Mouse (Mus musculus): ENCODE measurements around the gene Tmem246. TPM values are rescaled to one million over a fixed set of nuclear protein-coding genes. Genes with fewer than 3 reads are reported as not detected.
"Not testable (repeated sequence)": the region's sequence is repeated elsewhere in the genome, so short reads cannot be mapped to it uniquely, and the experiment has no call there.

The Tmem246 gene
- polyA plus RNA-seq (2016; fragmentation: Nextera tagmentation; extraction: Ambion mirVana), result 35.8 and 49.8 TPM in 2 replicates

DNA sequence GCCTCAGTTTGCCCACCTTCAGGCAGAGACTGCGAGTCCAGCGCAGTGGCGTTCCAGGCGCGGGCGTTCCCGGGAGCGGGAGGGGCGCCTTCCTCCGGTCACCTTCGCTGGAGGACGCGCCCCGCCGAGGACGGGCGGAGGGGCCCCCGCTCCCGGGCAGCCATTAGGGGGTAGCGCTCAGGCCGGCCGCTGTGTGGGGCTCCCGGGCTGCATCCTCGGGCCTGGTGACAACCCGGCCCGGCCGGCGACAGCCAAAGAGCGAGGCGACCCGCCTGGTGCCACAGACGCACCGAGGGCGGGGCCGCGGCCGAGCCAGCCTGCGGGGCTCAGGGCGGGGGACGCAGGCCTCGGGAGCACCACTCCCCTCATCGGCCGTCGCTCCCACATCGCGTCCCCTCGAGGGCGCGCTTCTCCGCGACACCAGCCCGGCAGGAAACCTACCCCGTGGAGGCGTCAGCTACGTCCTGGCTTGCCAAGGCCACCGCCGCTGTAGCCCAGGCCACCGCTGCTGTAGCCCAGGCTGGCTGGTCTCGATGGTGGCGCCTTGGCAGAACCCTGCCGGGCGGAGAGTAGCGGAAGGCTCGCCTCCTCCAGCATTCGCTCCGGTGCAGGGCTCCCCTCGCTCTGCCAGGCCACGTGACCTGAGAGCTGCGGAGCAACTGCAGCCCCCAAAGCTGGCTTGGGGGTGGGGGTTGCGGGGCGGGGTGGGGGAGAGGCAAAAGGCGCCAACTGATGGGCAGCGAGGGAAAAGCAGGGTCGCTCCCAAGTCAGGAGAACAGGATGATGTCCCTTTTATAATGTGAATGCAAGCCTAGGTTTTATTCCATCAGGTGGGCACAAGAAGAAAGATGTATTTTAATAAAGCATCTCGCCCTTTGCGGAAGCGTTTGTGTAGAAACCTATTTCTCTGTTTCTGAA is at the start of gene Tmem246:
Tmem246 (minus strand) TSS at position 694 of the 918 bp plus-strand sequence.
- H3K9me3 ChIP-seq, result no peaks in the 10 kb centered on the region
- peak within 1 kb of the TSS; percentile 95 for H3K27ac ChIP-seq
- peak within 1 kb of the TSS; percentile 88 for H3K4me3 ChIP-seq
- peak; percentile 88 for DNase-seq (ENCODE audit: low spot score)
- WGBS, result under 1% methylated on average over 71 of the region's 77 CpGs
- no peaks in the 10 kb centered on the region for H3K36me3 ChIP-seq
- H3K27me3 ChIP-seq (ENCODE audit: insufficient read depth, poor library complexity, severe bottlenecking), result no peaks in the 10 kb centered on the region; the same call in 1 of the 2 replicates
- H3K4me1 ChIP-seq, result 0 out of 2 replicates have a peak, but pooled peaks cover 7% of the 10 kb centered on the region

DNA sequence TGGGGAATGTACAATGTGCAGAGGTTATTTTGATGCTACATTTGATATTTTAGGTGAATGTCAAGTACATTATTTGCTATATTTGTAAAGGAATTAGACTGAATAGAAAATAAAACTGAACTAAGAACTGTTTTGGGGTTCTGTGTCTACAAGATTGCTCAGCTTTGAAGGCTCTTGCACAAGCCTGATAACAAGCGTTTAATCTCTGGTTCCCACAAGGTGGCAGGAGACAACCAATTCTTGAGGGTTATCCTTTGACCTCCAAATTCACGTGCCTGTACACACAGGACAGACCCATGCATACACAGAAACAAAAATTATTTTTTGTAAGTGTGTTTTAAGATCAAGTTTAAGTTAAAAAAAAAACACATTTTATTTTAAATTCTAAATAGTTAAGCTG is 42.2 kb upstream of the Tmem246 start:
- no peak for DNase-seq (ENCODE audit: low spot score)
- WGBS, result 54% methylated on average over 2 of the region's 2 CpGs
- no peaks in the 10 kb centered on the region for H3K27me3 ChIP-seq (ENCODE audit: insufficient read depth, poor library complexity, severe bottlenecking)
- H3K4me3 ChIP-seq, result no peak overlapping the region
- H3K9me3 ChIP-seq, result no peaks in the 10 kb centered on the region
- no peaks in the 10 kb centered on the region for H3K4me1 ChIP-seq
- peaks cover 86% of the 10 kb centered on the region for H3K36me3 ChIP-seq
- no peak overlapping the region for H3K27ac ChIP-seq

DNA sequence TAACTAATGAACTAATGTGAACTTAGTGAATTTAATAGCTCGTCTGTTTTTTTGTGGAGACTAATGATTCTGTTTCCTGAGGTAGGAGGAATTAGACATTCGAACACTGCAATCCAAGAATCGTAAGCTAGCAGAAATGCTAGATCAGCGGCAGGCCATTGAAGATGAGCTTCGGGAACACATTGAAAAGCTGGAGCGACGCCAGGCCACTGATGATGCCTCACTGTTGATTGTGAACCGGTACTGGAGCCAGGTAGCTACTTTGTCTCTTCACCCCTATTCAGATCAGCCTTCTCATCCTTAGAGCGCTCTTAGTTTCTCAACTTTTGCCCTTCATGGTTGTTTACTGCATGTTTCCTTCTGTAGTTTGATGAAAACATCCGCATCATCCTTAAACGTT is 40.1 kb upstream of the Tmem246 start:
- Histone ChIP-seq H3K9me3 (no peaks in the 10 kb centered on the region), H3K27me3 (ENCODE audit: insufficient read depth, poor library complexity, severe bottlenecking) (no peaks in the 10 kb centered on the region), H3K36me3 (peaks cover 81% of the 10 kb centered on the region), H3K4me3 (no peak overlapping the region), H3K4me1 (no peaks in the 10 kb centered on the region), H3K27ac (no peak overlapping the region)
- 93% methylated on average over 11 of the region's 11 CpGs for WGBS
- no peak for DNase-seq (ENCODE audit: low spot score)

DNA sequence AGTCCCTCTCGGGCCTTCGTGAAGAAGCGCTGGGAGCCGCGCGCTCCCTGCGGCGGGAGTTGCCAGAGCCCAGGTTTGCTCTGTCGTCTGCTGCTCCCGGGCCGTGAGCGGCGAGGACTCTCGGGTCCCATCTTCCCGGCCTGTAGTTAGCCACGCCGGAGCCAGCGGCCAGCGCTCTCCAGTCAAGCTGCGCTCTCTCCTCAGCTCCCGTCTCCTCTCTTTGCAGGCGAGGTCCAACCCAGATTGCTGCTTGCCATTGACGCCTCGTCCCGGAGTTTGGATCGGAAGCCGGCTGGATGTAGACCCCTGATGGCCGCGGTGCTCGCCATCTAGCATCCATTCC is 34.4 kb upstream of the Tmem246 start:
- Histone ChIP-seq H3K9me3 (no peaks in the 10 kb centered on the region), H3K36me3 (peaks cover 34% of the 10 kb centered on the region; the same call in 1 of the 2 replicates), H3K4me1 (no peaks in the 10 kb centered on the region), H3K4me3 (peak overlapping the region; percentile 92), H3K27ac (peak overlapping the region; percentile 91), H3K27me3 (ENCODE audit: insufficient read depth, poor library complexity, severe bottlenecking) (no peaks in the 10 kb centered on the region)
- under 1% methylated on average over 30 of the region's 30 CpGs for WGBS
- no peak for DNase-seq (ENCODE audit: low spot score)

DNA sequence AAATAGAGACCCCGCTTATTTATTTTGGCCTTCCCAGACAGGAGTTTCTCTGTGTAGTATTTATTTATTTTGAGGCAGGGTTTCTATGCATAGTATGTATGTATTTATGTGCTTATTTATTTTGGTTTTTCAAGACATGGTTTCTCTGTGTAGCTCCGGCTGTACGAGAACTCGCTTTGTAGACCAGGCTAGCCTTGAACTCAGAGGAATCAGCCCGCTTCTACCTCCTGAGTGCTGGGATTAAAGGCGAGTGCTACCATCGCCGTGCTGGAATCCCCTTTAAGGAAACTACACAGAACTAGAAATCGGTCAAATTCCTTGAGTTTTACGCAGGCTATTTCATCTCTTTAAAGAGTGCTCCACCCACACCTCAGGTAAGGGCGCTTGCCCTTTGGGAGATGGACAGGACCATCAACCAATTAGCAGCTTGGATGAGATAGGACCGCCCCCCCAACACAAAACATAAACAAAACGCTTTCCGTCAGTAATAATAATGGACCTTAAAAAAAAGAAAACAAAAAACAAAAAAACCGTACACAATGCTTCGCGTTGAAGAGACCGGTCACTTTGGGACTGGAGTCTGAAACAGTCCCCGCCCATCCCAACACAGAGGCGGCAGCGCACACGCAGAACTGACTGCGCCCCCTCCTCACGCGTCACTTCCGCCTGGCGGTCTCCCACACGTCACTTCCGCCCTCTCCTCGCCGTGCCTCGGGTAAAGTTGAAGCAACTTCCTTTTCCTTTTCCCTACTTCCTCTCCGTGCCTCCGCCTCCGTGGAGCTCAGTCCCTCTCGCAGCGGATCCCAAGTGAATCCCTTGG is 33.9 kb upstream of the Tmem246 start, which contains the start of gene Rnf20:
Rnf20 (plus strand) TSS at position 688 of the 820 bp plus-strand sequence.
- H3K4me3 ChIP-seq, result peak within 1 kb of the TSS; percentile 92
- 4% methylated on average over 37 of the region's 37 CpGs for WGBS
- H3K36me3 ChIP-seq, result peaks cover 29% of the 10 kb centered on the region; the same call in 1 of the 2 replicates
- peak; percentile 97 for DNase-seq (ENCODE audit: low spot score)
- H3K9me3 ChIP-seq, result no peaks in the 10 kb centered on the region
- H3K4me1 ChIP-seq, result peaks cover 2% of the 10 kb centered on the region; the same call in 1 of the 2 replicates
- peak within 1 kb of the TSS; percentile 91 for H3K27ac ChIP-seq
- no peaks in the 10 kb centered on the region for H3K27me3 ChIP-seq (ENCODE audit: insufficient read depth, poor library complexity, severe bottlenecking)

DNA sequence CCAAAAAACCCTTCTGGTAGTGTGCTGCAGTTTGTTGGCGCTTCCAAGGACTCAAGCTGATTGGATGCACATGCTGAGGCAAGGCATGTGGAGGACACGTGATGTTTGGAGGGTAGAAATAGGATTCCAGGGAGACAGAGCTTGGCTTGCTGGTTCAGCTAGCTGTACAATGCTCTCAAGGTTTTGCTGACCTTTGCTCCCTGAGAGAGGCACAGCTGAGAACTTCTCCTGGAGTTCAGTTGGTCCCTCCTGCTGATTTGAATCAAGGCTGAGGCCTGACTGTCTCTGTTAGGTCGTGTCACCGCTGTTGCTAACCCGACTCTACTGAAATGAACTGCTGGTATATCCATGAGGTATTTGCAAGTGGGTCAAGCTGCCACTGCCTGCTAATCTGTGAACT is 31.3 kb upstream of the Tmem246 start:
- no peak for DNase-seq (ENCODE audit: low spot score)
- Histone ChIP-seq H3K27me3 (ENCODE audit: insufficient read depth, poor library complexity, severe bottlenecking) (no peaks in the 10 kb centered on the region), H3K27ac (no peak overlapping the region), H3K36me3 (peaks cover 5% of the 10 kb centered on the region; the same call in 1 of the 2 replicates), H3K4me3 (no peak overlapping the region), H3K9me3 (no peaks in the 10 kb centered on the region), H3K4me1 (peaks cover 4% of the 10 kb centered on the region; the same call in 1 of the 2 replicates)
- WGBS, result 79% methylated on average over 5 of the region's 5 CpGs

DNA sequence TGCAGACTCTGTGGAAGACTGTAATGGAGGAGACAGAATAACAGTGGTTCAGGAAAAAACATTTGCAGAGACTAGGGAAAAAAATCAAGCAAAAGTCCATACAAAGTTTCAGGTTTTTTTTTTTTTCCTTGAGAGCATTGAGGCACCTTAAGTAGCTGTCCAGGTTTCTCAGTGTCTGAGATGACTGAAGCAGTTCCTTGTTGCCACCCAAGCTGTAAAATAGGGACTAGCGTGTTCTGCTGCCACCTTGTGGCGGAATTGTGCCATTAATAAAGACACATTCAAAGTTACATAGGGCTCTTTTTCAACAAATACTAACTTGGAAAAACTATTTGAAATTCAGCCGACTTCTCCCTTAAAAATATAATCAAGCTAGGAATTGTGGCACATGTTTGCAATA is 29.3 kb upstream of the Tmem246 start:
- no peak overlapping the region for H3K27ac ChIP-seq
- no peak overlapping the region for H3K4me3 ChIP-seq
- 4% methylated on average over 3 of the region's 3 CpGs for WGBS
- H3K36me3 ChIP-seq, result no peaks in the 10 kb centered on the region
- H3K9me3 ChIP-seq, result no peaks in the 10 kb centered on the region
- H3K4me1 ChIP-seq, result peaks cover 4% of the 10 kb centered on the region; the same call in 1 of the 2 replicates
- no peaks in the 10 kb centered on the region for H3K27me3 ChIP-seq (ENCODE audit: insufficient read depth, poor library complexity, severe bottlenecking)
- no peak for DNase-seq (ENCODE audit: low spot score)

DNA sequence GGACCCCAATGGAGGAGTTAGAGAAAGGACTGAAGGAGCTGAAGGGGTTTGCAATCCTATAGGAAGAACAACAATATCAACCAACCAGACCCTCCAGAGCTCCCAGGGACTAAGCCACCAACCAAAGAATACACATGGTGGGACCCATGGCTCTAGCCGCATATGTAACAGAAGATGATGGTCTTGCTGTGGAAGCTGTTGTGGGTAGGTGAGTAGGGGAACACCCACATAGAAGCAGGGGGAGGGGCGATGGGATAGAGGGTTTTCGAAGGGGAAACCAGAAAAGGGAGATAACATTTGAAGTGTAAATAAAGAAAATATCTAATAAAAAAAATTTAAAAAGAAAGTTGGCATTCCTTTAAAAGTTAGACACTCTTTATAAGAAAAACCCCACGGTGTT is 27.3 kb upstream of the Tmem246 start:
- WGBS, result 71% methylated on average over 4 of the region's 4 CpGs
- not testable (repeated sequence) for DNase-seq (ENCODE audit: low spot score)

DNA sequence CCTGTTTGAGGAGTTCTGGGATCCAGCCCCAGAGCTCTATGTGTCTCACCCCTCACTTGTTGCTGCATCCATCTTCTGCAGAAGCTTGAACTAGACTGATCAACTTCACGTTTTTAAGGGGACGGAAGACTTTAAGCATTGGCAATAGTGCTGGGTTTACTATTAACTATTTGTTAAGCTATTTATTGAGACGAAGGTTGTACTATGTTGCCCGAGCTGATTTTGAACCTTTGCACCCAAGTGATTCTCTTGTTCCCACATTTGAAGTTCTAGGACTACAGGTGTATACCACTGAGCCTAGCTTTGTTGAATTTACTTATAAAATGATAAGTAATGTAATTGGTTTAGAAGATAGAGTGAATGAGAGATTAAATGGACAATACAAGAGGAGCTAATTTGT is 26.2 kb upstream of the Tmem246 start:
- no peak overlapping the region for H3K4me3 ChIP-seq
- no peaks in the 10 kb centered on the region for H3K27me3 ChIP-seq (ENCODE audit: insufficient read depth, poor library complexity, severe bottlenecking)
- WGBS, result 84% methylated on average over 4 of the region's 4 CpGs
- DNase-seq (ENCODE audit: low spot score), result no peak
- H3K27ac ChIP-seq, result no peak overlapping the region
- peaks cover 4% of the 10 kb centered on the region; the same call in 1 of the 2 replicates for H3K4me1 ChIP-seq
- H3K36me3 ChIP-seq, result no peaks in the 10 kb centered on the region
- H3K9me3 ChIP-seq, result no peaks in the 10 kb centered on the region

More for the DNA sequence above, 27.3 kb upstream of the Tmem246 start:
- H3K9me3 ChIP-seq; H3K4me1 ChIP-seq; H3K27ac ChIP-seq; H3K27me3 ChIP-seq (ENCODE audit: insufficient read depth, poor library complexity, severe bottlenecking); H3K36me3 ChIP-seq; H3K4me3 ChIP-seq: not testable (repeated sequence)

DNA sequence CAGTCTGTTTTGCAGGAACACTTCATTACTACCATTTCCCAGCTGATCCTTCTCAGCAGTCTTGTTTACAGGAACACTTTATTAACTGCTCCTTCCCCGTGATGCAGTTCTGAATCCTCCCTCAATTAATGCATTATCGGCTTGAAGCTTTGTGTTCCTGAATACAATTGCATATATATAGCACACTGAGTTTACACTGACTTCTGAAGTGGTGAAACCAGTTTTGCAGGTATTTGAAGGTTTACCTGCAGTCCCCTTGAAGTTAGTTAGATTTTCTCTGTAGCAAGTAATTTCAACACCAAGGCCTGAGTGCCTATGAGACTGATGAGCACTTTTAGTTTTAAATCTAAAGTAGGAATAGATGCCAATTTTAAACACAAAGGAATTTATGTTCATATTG is 24.6 kb upstream of the Tmem246 start:
- WGBS, result 82% methylated on average over 2 of the region's 2 CpGs
- no peak overlapping the region for H3K27ac ChIP-seq
- no peaks in the 10 kb centered on the region for H3K27me3 ChIP-seq (ENCODE audit: insufficient read depth, poor library complexity, severe bottlenecking)
- H3K36me3 ChIP-seq, result no peaks in the 10 kb centered on the region
- no peak for DNase-seq (ENCODE audit: low spot score)
- no peak overlapping the region for H3K4me3 ChIP-seq
- H3K9me3 ChIP-seq, result no peaks in the 10 kb centered on the region
- H3K4me1 ChIP-seq, result peaks cover 4% of the 10 kb centered on the region; the same call in 1 of the 2 replicates

DNA sequence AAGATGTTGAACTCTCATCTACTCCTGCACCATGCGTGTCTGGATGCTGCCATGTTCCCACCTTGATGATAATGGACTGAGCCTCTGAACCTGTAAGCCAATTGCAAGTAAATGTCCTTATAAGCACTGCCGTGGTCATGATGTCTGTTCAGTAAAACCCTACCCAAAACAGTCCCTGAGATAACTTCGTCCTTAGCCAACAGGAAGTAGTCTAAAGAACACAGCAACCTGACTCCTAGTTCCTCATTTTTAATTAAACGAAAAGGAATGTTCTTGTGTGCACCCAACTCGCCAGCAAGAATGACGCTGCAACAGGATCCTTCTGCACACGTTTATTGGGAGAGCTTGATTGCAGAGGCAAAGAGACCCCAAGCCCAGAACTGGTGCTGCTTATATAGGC is 22.2 kb upstream of the Tmem246 start:
- not testable (repeated sequence) for H3K36me3 ChIP-seq; H3K27ac ChIP-seq; H3K27me3 ChIP-seq (ENCODE audit: insufficient read depth, poor library complexity, severe bottlenecking); H3K4me3 ChIP-seq; H3K4me1 ChIP-seq; DNase-seq (ENCODE audit: low spot score); H3K9me3 ChIP-seq
- WGBS, result 89% methylated on average over 7 of the region's 7 CpGs

DNA sequence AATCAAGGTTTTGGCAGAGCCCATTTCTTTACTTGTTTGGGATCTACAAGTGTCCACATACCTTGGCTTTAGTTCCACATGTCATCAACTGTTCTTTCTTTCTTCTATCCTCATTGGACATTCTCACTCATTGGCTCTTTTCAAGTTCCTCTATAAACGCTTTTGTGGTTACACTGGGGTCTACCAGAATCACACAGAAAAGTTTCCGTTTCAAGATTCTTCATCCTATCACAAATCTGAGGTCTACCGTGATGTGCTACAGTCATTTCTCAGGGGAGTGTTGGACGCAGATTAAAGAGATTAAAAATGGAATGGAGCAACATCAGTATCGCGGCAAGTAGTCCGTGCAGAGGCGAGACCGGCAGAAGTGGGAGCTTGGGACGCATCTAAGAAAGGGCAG is 19.2 kb upstream of the Tmem246 start:
- no peaks in the 10 kb centered on the region for H3K4me1 ChIP-seq
- no peak overlapping the region for H3K4me3 ChIP-seq
- 87% methylated on average over 10 of the region's 10 CpGs for WGBS
- no peaks in the 10 kb centered on the region for H3K36me3 ChIP-seq
- H3K27me3 ChIP-seq (ENCODE audit: insufficient read depth, poor library complexity, severe bottlenecking), result no peaks in the 10 kb centered on the region
- no peaks in the 10 kb centered on the region for H3K9me3 ChIP-seq
- H3K27ac ChIP-seq, result no peak overlapping the region
- no peak for DNase-seq (ENCODE audit: low spot score)

DNA sequence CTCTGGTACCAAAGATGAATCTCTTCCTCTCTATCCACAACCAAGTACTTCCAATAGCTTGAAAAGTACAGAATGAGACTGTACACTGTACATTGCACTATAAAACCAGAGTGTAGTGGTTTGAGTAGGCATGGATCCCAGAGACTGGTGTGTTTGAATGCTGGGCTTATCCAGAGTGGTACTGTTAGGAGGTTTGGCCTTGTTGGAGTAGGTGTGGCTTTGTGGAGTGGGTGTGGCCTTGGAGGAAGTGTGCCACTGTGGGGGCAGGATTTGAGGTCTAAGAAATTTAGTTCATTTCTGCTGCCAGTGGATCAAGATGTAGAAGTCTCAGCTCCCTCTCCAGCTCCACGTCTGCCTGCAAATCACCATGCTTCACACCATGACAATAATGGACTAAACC is 7.8 kb upstream of the Tmem246 start:
- no peak for DNase-seq (ENCODE audit: low spot score)
- H3K9me3 ChIP-seq, result no peaks in the 10 kb centered on the region
- 90% methylated on average over 1 of the region's 1 CpGs for WGBS
- H3K27ac ChIP-seq, result no peak overlapping the region
- no peaks in the 10 kb centered on the region for H3K36me3 ChIP-seq
- H3K27me3 ChIP-seq (ENCODE audit: insufficient read depth, poor library complexity, severe bottlenecking), result no peaks in the 10 kb centered on the region; the same call in 1 of the 2 replicates
- no peak overlapping the region for H3K4me3 ChIP-seq
- H3K4me1 ChIP-seq, result no peaks in the 10 kb centered on the region

Data from heart, embryonic 10.5 days (tissue).